Mouse (Mus musculus) kidney, adult 2 months (tissue): ENCODE measurements at regions not wholly inside any gene's neighbourhood (a gene's known extent, or its start where the extent isn't known, plus 50 kb on each side); places are given as distances from the start of the nearest gene placed in this dataset.

Experiments
- CTCF ChIP-seq: fragments of 200-500 bp; conservative IDR thresholded peaks from 2 replicates; pipeline ENCODE4 v1.5.1; 2011; ENCODE audit warnings: low read depth, mild to moderate bottlenecking, control low read depth, low read length, moderate library complexity, mixed read lengths; ENCODE audit not compliant: insufficient read depth, insufficient read length
- POLR2A ChIP-seq: fragments of 200-500 bp; IDR thresholded peaks from one replicate; pipeline ENCODE4 v1.6.1; 2011; ENCODE audit warnings: low read depth, low read length, control low read depth

- TF ChIP-seq CTCF (no peak), POLR2A (no peak)
Observed at GRCm38 (mm10) chr12:110215311-110215710, 63.6 kb upstream of the Dio3 start.
